Mouse (Mus musculus) bone marrow macrophage, adult 2 months (primary cell): Measurements from ENCODE around the gene Ddx5. TPM values are rescaled to one million over a fixed set of nuclear protein-coding genes. Genes with fewer than 3 reads are reported as not detected.
"Not testable (repeated sequence)": the region's sequence is repeated elsewhere in the genome, so short reads cannot be mapped to it uniquely, and the experiment has no call there.

ENCODE experiments used
- H3K27ac ChIP-seq: 2 replicates; pipeline ENCODE4 v1.5.1; 2012; ENCODE audit warnings: low read depth, low read length; ENCODE audit not compliant: insufficient read depth
- H3K4me1 ChIP-seq: 2 replicates; pipeline ENCODE4 v1.6.1; 2012; ENCODE audit warnings: low read length; ENCODE audit not compliant: control insufficient read depth, insufficient read depth
- H3K4me3 ChIP-seq: 2 replicates; pipeline ENCODE4 v1.5.1; 2012; ENCODE audit warnings: mild to moderate bottlenecking, low read length, moderate library complexity; ENCODE audit not compliant: insufficient read depth
- CTCF ChIP-seq: IDR thresholded peaks from 2 replicates; pipeline ENCODE4 v1.5.1; 2012; ENCODE audit warnings: low read depth, mild to moderate bottlenecking, low read length, moderate library complexity
- POLR2A ChIP-seq: IDR thresholded peaks from 2 replicates; pipeline ENCODE4 v1.6.1; 2012; ENCODE audit warnings: mild to moderate bottlenecking, low read depth, low read length, borderline replicate concordance
- polyA plus RNA-seq: library from polyadenylated mRNA; stranded (reverse); fragments of >200 nt; gene quantifications from 2 replicates; pipeline ENCODE4 v1.2.4, GENCODE M21; 2012; ENCODE audit not compliant: missing spikeins, insufficient read depth, insufficient read length

Ddx5 gene
- polyA plus RNA-seq, 1 experiment, result 1,156 TPM

DNA sequence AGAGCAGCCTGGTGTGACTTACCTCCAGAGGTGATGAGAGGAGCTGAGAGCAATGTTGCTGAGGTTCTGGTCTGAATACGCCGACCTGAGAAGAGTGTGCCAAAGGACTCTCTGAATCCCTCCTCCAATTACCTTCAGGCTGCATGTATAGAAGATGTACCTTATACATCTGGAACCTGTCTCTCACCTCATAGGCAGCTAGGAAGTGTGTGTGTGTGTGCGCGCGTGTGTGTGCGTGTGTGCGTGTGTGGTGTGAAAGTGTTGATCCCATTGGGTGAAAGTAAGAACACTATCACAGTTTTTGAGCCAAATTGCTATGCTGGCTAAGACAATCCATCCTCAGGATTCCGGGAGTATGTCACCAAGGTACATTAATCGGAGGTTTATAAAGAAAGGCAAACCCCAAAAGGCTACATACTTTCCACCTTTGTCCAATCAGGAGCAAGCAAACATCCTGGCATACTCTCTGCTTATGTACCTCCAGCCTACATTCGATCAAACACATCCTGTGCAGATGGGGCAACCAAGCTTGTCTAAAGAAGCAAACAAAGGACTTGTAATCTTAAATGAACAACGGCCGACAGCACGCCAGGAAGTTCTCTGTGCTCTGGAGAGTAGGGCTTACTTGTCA lies 38.7 kb downstream of the Ddx5 start, which contains the start of gene Pecam1:
Pecam1 (minus strand) TSS at position 508 of the 631 bp plus-strand sequence.
- H3K27ac ChIP-seq, result peak within 1 kb of the TSS; percentile 94
- peak within 1 kb of the TSS; percentile 84 for H3K4me3 ChIP-seq
- peaks cover 14% of the 10 kb centered on the region for H3K4me1 ChIP-seq
- no peak for TF ChIP-seq CTCF
- no peak for TF ChIP-seq POLR2A

DNA sequence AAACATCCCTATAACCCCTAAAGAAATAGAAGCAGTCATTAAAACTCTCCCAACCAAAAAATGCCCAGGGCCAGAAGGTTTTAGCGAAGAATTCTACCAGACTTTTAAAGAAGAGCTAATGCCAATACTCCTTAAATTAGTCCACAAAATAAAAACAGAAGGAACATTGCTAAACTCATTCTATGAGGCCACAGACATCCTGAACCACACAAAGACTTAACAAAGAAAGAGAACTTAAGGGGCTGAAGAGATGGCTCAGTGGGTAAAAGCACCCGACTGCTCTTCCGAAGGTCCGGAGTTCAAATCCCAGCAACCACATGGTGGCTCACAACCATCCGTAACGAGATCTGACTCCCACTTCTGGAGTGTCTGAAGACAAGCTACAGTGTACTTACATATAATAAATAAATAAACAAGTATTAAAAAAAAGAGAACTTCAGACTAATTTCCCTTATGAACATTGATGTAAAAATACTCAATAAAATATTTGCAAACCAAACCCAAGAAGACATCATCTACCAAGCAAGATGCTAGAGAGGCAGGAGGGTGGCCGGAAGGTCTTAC lies 39.3 kb downstream of the Ddx5 start:
- H3K4me1 ChIP-seq, result peaks cover 14% of the 10 kb centered on the region
- not testable (repeated sequence) for H3K27ac ChIP-seq, H3K4me3 ChIP-seq

- Histone ChIP-seq H3K4me3 (no peak overlapping the region), H3K4me1 (peaks cover 6% of the 10 kb centered on the region), H3K27ac (no peak overlapping the region)
- TF ChIP-seq POLR2A (no peak), CTCF (no peak)
Observed at GRCm38 (mm10) chr11:106744949-106745348, 44.0 kb downstream of the Ddx5 start.

- TF ChIP-seq POLR2A (no peak), CTCF (no peak)
- Histone ChIP-seq H3K4me1 (peaks cover 6% of the 10 kb centered on the region), H3K27ac (no peak overlapping the region), H3K4me3 (no peak overlapping the region)
Observed at GRCm38 (mm10) chr11:106742388-106742841, 46.6 kb downstream of the Ddx5 start.

GRCm38 (mm10) chr11:106741826-106742225 lies 47.2 kb downstream of the Ddx5 start:
- TF ChIP-seq POLR2A (no peak), CTCF (no peak)
- Histone ChIP-seq H3K4me3 (no peak overlapping the region), H3K27ac (peak overlapping the region; percentile 6; the same call in 1 of the 2 replicates), H3K4me1 (peaks cover 6% of the 10 kb centered on the region)

DNA sequence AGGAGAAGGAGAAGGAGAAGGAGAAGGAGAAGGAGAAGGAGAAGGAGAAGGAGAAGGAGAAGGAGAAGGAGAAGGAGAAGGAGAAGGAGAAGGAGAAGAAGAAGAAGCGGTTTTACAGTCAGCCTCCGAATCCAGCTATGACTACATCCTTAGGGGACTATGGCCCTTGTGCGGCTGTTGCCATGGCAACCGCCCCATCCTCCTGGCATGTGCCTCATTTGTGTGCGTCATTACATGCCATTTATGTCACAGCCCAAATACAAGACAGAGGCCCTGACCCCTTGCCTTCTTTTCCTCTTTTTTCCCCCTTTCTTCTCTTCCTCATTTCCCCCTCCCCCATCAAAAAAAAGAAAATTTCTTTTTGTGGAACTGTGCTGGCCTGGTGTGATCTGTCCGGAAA lies 47.8 kb downstream of the Ddx5 start:
- peaks cover 7% of the 10 kb centered on the region for H3K4me1 ChIP-seq
- no peak for TF ChIP-seq POLR2A
- no peak for TF ChIP-seq CTCF

GRCm38 (mm10) chr11:106740724-106741123 lies 48.3 kb downstream of the Ddx5 start:
- not testable (repeated sequence) for H3K4me3 ChIP-seq, H3K27ac ChIP-seq
- H3K4me1 ChIP-seq, result peaks cover 12% of the 10 kb centered on the region

More for the DNA sequence above, 47.8 kb downstream of the Ddx5 start:
- Histone ChIP-seq H3K27ac (peak overlapping the region; percentile 6; the same call in 1 of the 2 replicates), H3K4me3 (no peak overlapping the region)

DNA sequence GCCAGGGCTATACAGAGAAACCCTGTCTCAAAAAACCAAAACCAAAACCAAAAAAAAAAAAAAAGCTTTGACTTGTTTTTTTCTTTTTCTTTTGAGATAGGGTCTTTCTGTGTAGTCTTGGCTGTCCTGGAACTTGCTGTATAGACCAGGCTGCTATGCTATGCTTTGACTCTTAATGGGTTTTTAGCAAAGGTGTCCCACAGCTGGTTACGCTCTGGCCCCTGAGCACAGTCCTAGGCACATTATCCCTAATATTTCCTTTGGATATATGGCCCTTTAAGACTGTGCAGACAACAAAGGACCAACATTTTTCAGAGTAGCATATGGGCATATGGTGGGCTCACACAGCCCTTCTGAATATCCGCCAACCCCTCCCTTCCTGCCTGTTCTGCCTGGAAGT lies 49.9 kb downstream of the Ddx5 start:
- H3K4me1 ChIP-seq, result peaks cover 12% of the 10 kb centered on the region
- TF ChIP-seq CTCF (no peak), POLR2A (no peak)

GRCm38 (mm10) chr11:106737178-106737621 lies 51.8 kb downstream of the Ddx5 start:
- no peak overlapping the region for H3K27ac ChIP-seq

More for the DNA sequence above, 49.9 kb downstream of the Ddx5 start:
- H3K27ac ChIP-seq, result no peak overlapping the region
- no peak overlapping the region for H3K4me3 ChIP-seq

DNA sequence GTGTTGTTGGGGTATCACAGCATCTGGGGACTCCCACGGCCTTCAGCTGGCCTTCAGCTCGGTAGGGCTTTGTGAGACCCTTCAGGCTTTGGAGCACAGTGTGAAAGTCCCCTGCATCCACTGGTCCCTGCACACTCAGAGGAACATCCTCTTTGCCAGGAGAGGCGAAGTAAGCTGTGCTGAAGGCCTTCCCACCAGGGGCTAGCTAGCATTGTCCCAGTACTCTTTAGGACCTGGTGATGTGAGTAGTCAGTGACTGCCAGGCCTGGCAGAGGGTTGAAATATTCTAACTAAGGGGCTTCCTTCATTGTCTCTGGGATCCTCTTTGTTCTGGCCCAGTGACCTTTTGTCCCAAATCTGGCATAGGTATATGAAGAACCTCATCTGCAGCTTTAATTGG lies 52.4 kb downstream of the Ddx5 start:
- no peak for TF ChIP-seq CTCF
- Histone ChIP-seq H3K4me1 (peaks cover 10% of the 10 kb centered on the region), H3K27ac (no peak overlapping the region), H3K4me3 (no peak overlapping the region)

More at GRCm38 (mm10) chr11:106737178-106737621, 51.8 kb downstream of the Ddx5 start:
- H3K4me1 ChIP-seq, result peaks cover 12% of the 10 kb centered on the region
- H3K4me3 ChIP-seq, result no peak overlapping the region
- TF ChIP-seq CTCF (no peak), POLR2A (no peak)
